Mouse (Mus musculus): ENCODE data around the gene Tmed10. TPM values are rescaled to one million over a fixed set of nuclear protein-coding genes. Genes with fewer than 3 reads are reported as not detected.

Gene Tmed10
- 381 TPM for polyA plus RNA-seq (2014; fragmentation: Illumina TruSeq; extraction: RNeasy Lipid Tissue Mini Kit (QIAGEN cat#74804); ENCODE audit: low read depth, low replicate concordance)

GRCm38 (mm10) chr12:85374561-85375272 is at the start of gene Tmed10:
TSS of gene Tmed10 (minus strand) at chr12:85374847.

GRCm38 (mm10) chr12:85339243-85339729 is 35.4 kb downstream of the Tmed10 start, which contains the start of gene Nek9:
TSS of gene Nek9 (minus strand) at chr12:85339362.

Other genes starting within 250 kb of the Tmed10 start
- 0.73 TPM for gene Rps6kl1, start 223.6 kb downstream of the Tmed10 start, polyA plus RNA-seq (2014; fragmentation: Illumina TruSeq; extraction: RNeasy Lipid Tissue Mini Kit (QIAGEN cat#74804); ENCODE audit: low read depth, low replicate concordance)
- 45.3 TPM for gene Pgf, start 197.1 kb downstream of the Tmed10 start, polyA plus RNA-seq (2014; fragmentation: Illumina TruSeq; extraction: RNeasy Lipid Tissue Mini Kit (QIAGEN cat#74804); ENCODE audit: low read depth, low replicate concordance)
- 69.9 TPM for gene Eif2b2, start 155.4 kb downstream of the Tmed10 start, polyA plus RNA-seq (2014; fragmentation: Illumina TruSeq; extraction: RNeasy Lipid Tissue Mini Kit (QIAGEN cat#74804); ENCODE audit: low read depth, low replicate concordance)
- gene Mlh3, start 104.2 kb downstream of the Tmed10 start, polyA plus RNA-seq (2014; fragmentation: Illumina TruSeq; extraction: RNeasy Lipid Tissue Mini Kit (QIAGEN cat#74804); ENCODE audit: low read depth, low replicate concordance), result 16.3 TPM
- gene Acyp1, start 86.4 kb downstream of the Tmed10 start, polyA plus RNA-seq (2014; fragmentation: Illumina TruSeq; extraction: RNeasy Lipid Tissue Mini Kit (QIAGEN cat#74804); ENCODE audit: low read depth, low replicate concordance), result 51.4 TPM
- gene Zc2hc1c, start 86.3 kb downstream of the Tmed10 start, polyA plus RNA-seq (2014; fragmentation: Illumina TruSeq; extraction: RNeasy Lipid Tissue Mini Kit (QIAGEN cat#74804); ENCODE audit: low read depth, low replicate concordance), result 7.3 TPM
- gene Nek9, start 35.5 kb downstream of the Tmed10 start, polyA plus RNA-seq (2014; fragmentation: Illumina TruSeq; extraction: RNeasy Lipid Tissue Mini Kit (QIAGEN cat#74804); ENCODE audit: low read depth, low replicate concordance), result 45.5 TPM
- gene Fos, start 99.0 kb upstream of the Tmed10 start, polyA plus RNA-seq (2014; fragmentation: Illumina TruSeq; extraction: RNeasy Lipid Tissue Mini Kit (QIAGEN cat#74804); ENCODE audit: low read depth, low replicate concordance), result 67.4 TPM
- gene Jdp2, start 224.2 kb upstream of the Tmed10 start, polyA plus RNA-seq (2014; fragmentation: Illumina TruSeq; extraction: RNeasy Lipid Tissue Mini Kit (QIAGEN cat#74804); ENCODE audit: low read depth, low replicate concordance), result 8.9 TPM